20 mouse cellular contexts compared by ENCODE assay signal in the genomic region with DNA sequence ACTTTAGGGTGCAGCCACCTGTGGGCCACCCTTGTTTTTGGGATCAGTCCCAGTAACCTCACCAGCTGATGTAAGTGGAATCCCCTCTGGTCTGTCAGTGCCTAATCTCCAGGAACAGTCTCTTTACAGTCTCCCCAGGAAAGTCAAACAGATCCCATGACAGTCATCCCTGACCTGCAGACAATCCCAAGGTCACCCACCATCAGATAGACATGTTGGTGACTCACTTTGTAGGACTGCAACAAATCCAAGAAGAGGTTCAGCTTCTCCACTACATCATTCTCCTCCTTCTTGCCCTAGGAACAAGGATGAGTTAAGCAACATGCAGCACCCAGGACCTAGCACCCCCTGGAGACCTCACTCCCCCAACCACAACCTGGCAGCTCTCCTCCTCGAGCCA.
"Had no signal": no experiment of that assay in that cellular context is flagged by ENCODE, and none has a peak within 500 bp of the region (broad histone marks: within the 10 kb centered on the region; RNA-seq: fewer than 3 reads in every experiment).

No protein-coding gene starts in this region.

- ATAC-seq: hindbrain, embryonic 16.5 days; inflammation-experienced regulatory T-cells, adult 6 months; intestine, embryonic 15.5 days; intestine, postnatal 0 days; liver, postnatal 0 days had no signal

- H3K27me3 ChIP-seq: heart, embryonic 12.5 days; hindbrain, embryonic 12.5 days; intestine, embryonic 15.5 days; limb, embryonic 12.5 days; liver, embryonic 13.5 days; liver, embryonic 15.5 days had no signal

- DNase-seq: gastrocnemius, postnatal 25 days; heart, adult 18-20 months; heart, postnatal 10 days; heart, postnatal 4 days; kidney, adult 18-20 months; kidney, adult 8-10 months; kidney, postnatal 10 days; kidney, postnatal 25 days; kidney, postnatal 4 days; liver; liver, embryonic 13.5 days; liver, postnatal 0 days had no signal
